ENCODE assay signal across 10 mouse cellular contexts in the genomic region with DNA sequence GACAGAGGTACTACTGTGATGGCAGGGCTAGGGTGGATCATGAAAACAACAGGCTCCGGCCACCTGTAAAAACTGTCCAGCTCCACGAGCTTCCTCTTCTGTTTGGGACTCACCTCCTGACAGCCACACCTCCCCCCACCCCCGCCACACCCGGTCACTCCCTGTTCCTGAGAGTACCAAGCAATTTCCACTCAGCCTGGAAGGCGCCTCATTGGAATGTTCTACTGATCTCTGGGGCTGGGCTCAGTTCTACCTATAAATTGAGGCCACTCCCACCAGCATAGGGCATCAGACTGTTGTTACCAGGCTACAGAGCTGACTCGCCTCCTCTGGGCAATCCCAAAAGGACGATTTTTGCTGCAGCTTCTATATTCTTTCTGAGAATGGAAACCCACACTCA.
DNase-seq lines count a peak whose midpoint lies in the region; ATAC-seq and TF ChIP-seq lines count a peak whose summit lies in the region.
"Had no signal": no experiment of that assay in that cellular context is flagged by ENCODE, and none has a peak within 500 bp of the region (broad histone marks: within the 10 kb centered on the region; RNA-seq: fewer than 3 reads in every experiment).

No protein-coding gene starts in this region.

- no peaks in the 10 kb centered on the region for H3K27me3 ChIP-seq in heart, embryonic 12.5 days (replicated peaks)

- peaks cover 7% of the 10 kb centered on the region; the same call in 1 of the 2 replicates for H3K36me3 ChIP-seq in heart, embryonic 12.5 days
- no peaks in the 10 kb centered on the region for H3K36me3 ChIP-seq in ES-E14 (ENCODE audit: control insufficient read depth, insufficient read depth, low read length, poor library complexity, severe bottlenecking)

- H3K4me3 ChIP-seq in heart, embryonic 12.5 days, result no peak overlapping the region
- H3K4me3 ChIP-seq in ES-E14 (ENCODE audit: insufficient read depth in 1 of 2, low read depth in 1 of 2, low read length in 2 of 2, poor library complexity in 1 of 2, severe bottlenecking in 1 of 2), result no peak overlapping the region

- intact Hi-C loops in heart, postnatal 25 days (cut with DNase I), result no loop called here

- no peak for DNase-seq in heart, postnatal 25 days (ENCODE audit: low spot score)
- DNase-seq in ES-E14 (ENCODE audit: low read depth, low spot score) (peak; percentile 21), adipocyte (ENCODE audit: low spot score) (no peak)
- DNase-seq in kidney, postnatal 10 days, result peak; percentile 32
- peak; percentile 83 for DNase-seq in lung, postnatal 25 days (ENCODE audit: low spot score)
- DNase-seq in left cerebral cortex, adult 9 months (ENCODE audit: low spot score in 2 of 2), result no peak
- no peak for DNase-seq in gastrocnemius, adult 18-20 months (ENCODE audit: low spot score)
- DNase-seq: cerebellum, postnatal 36 days; spleen, adult 18-20 months had no signal

- in situ Hi-C loops in ES-E14 (cut with MboI; ENCODE audit: low sequenced_read_pairs in 2 of 2, unreplicated experiment in 2 of 2), result no loop called here

- peaks cover 47% of the 10 kb centered on the region for H3K4me1 ChIP-seq in heart, embryonic 12.5 days (replicated peaks)
- peaks cover 1 to 20% of the 10 kb centered on the region in 2 experiments; a peak in 2 of 4 replicates for H3K4me1 ChIP-seq in ES-E14 (ENCODE audit: control insufficient read depth in 2 of 2, insufficient read depth in 2 of 2, low read length in 2 of 2, poor library complexity in 1 of 2)

- no peaks in the 10 kb centered on the region for H3K9me3 ChIP-seq in heart, embryonic 12.5 days (replicated peaks)
- no peaks in the 10 kb centered on the region for H3K9me3 ChIP-seq in ES-E14 (ENCODE audit: control insufficient read depth, insufficient read depth, low read depth, low read length)

- no peak overlapping the region for H3K4me2 ChIP-seq in heart, embryonic 12.5 days

- ATAC-seq in heart, embryonic 12.5 days (ENCODE audit: insufficient number of reproducible peaks, low FRiP score), result peak; percentile 46; the same call in 1 of the 2 replicates

- H3K27ac ChIP-seq in heart, embryonic 12.5 days (ENCODE audit: poor library complexity, severe bottlenecking), result 0 out of 2 replicates have a peak overlapping the region, but pooled peaks have one; percentile 42
- H3K27ac ChIP-seq in ES-E14 (ENCODE audit: insufficient read depth, low read depth, low read length, poor library complexity, severe bottlenecking), result no peak overlapping the region

- 73% methylated on average over 7 of the region's 7 CpGs for WGBS in heart, embryonic 12.5 days

- H3K9ac ChIP-seq in heart, embryonic 12.5 days, result no peak overlapping the region
- H3K9ac ChIP-seq in ES-E14 (ENCODE audit: insufficient read depth, low read depth, low read length, poor library complexity, severe bottlenecking), result no peak overlapping the region

TF ChIP-seq in ES-E14, 5 proteins besides CTCF, POLR2A, EP300 and RAD21:
- no peak for TF ChIP-seq ZC3H11A (IDR thresholded peaks at IDR 0.05; ENCODE audit: borderline replicate concordance, low read depth, low read length)
- TF ChIP-seq ZNF384 (IDR thresholded peaks at IDR 0.05; ENCODE audit: low read depth, low read length), result no peak
- TF ChIP-seq HCFC1 (IDR thresholded peaks at IDR 0.05; ENCODE audit: borderline replicate concordance, insufficient read depth, low read length), result no peak
- no peak for TF ChIP-seq MAFK (IDR thresholded peaks at IDR 0.05; ENCODE audit: insufficient read depth, low read depth, low read length)
- TF ChIP-seq CHD2 (IDR thresholded peaks at IDR 0.05; ENCODE audit: low read depth, low read length), result no peak

Comparison
In these comparisons a context has a peak if more than half of its experiments do, and no peak if none do; other contexts are left out.
1. DNase-seq: peak in ES-E14 (single experiment), kidney, postnatal 10 days (single experiment) and lung, postnatal 25 days (single experiment); none in heart, postnatal 25 days (single experiment), adipocyte (single experiment), left cerebral cortex, adult 9 months (0 of 2) and gastrocnemius, adult 18-20 months (single experiment).